Mouse (Mus musculus): ENCODE data around the gene Gbp9.
"Not testable (repeated sequence)": the region's sequence is repeated elsewhere in the genome, so short reads cannot be mapped to it uniquely, and the experiment has no call there.

Gbp9 gene

DNA sequence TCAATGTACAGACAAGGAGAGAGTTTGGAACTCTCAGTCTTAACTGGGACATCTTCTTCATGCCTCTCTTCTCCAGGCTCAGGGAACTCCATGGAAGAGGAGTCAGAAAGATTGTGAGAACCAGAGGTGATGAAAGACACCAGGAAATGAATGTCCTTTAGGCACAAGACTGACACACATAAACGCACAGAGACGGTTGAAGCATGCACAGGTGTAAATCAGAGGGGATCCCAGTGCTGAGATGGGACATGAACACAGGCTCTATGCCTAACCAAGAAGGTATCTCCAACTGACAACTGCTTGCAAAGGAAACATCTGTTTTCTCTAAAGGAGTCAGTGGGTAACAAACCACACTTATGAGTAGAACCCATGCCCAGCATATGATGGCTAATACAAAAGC lies 79.1 kb downstream of the Gbp9 start:
- no peak for DNase-seq (ENCODE audit: low read depth)

DNA sequence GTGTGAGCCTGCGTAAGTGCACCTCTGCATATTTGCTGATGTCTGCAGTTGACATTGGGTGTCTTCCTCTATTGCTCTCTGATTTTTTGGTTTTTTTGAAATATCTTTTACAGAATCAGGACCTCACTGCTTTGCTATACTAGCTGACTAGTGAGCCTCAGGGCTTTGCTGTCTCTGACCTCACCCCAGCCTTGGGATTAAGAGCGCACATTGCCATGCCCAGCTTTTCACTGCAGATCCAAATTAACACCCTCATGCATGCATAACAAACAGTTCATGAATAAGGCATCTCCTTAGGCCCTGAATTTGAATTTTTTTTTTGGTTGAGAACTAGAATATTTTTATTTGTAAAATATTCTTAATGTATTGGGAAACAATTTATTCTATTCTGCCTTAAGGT lies 84.1 kb downstream of the Gbp9 start:
- no peak for DNase-seq (ENCODE audit: low read depth)

- DNase-seq (ENCODE audit: low read depth), result not testable (repeated sequence)
Observed at GRCm38 (mm10) chr5:105053471-105054169, 85.7 kb downstream of the Gbp9 start.

DNA sequence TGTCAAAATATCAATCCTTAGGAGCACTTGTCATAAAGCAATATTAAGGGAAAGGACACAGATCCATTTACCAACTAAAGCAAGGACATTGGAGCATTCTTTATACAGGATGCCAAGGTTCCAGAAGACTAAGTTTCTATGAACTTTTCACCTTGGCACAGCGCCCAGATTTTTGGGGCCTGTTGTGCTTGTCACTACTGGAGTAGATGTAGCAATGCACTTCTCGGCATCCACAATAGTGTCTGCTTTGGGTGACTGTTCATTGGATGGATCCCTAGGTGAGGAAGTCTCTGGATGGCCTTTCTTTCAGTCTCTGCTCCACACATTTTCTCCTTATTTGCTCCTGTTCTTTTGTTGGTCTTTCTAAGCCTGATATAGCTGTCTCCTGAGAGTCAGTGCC lies 107.0 kb downstream of the Gbp9 start:
- peak; percentile 6 for DNase-seq (ENCODE audit: low read depth)

Data from NIH3T3 (cell line).